Mouse (Mus musculus) CH12.LX (cell line): ENCODE measurements around the gene Maz. TPM values are rescaled to one million over a fixed set of nuclear protein-coding genes. Genes with fewer than 3 reads are reported as not detected.
A peak's percentile ranks its signal among the peaks of the same experiment; 100 is the strongest.

Experiments
- DNase-seq: peaks from one replicate; pipeline ENCODE4 v3.0.0-alpha.2; 2013; ENCODE audit errors: extremely low read depth
- H3K27ac ChIP-seq: 2 replicates; pipeline ENCODE4 v1.5.1; 2012; ENCODE audit warnings: low read depth, mild to moderate bottlenecking, control low read depth, moderate library complexity; ENCODE audit not compliant: insufficient read depth
- H3K27me3 ChIP-seq: replicated peaks from 2 replicates; pipeline ENCODE3; 2012; ENCODE audit warnings: inconsistent platforms
- H3K36me3 ChIP-seq, 2 experiments: replicated peaks in 1 of 2; 2 replicates each; pipeline versions ENCODE3 to v1.6.1; 2012; ENCODE audit warnings: inconsistent platforms in 1 of 2, low read length in 1 of 2, mild to moderate bottlenecking in 1 of 2, mixed read lengths in 1 of 2, moderate library complexity in 1 of 2; ENCODE audit not compliant: control insufficient read depth in 1 of 2, insufficient read depth in 1 of 2
- H3K4me1 ChIP-seq, 2 experiments: 2 replicates each; pipeline ENCODE4 v1.6.1; 2012; ENCODE audit warnings: inconsistent platforms in 1 of 2, moderate library complexity in 1 of 2; ENCODE audit not compliant: insufficient read depth in 2 of 2, control insufficient read depth in 1 of 2
- H3K4me2 ChIP-seq: 2 replicates; pipeline ENCODE4 v1.6.1; 2012; ENCODE audit warnings: low read depth, mild to moderate bottlenecking, control low read depth; ENCODE audit not compliant: poor library complexity, insufficient read depth, severe bottlenecking
- H3K4me3 ChIP-seq, 3 experiments: fragments of 150-350 bp in 1 of 3; sonication (generic) in 1 of 3; replicated peaks in 1 of 3; 2 replicates each; pipeline versions ENCODE3 to v1.5.1; 2011 to 2012; ENCODE audit warnings: low read depth in 2 of 3, low read length in 2 of 3, mild to moderate bottlenecking in 2 of 3, moderate library complexity in 2 of 3, control low read depth in 1 of 3, improper control_type of control experiment in 1 of 3, inconsistent platforms in 1 of 3, mixed read lengths in 1 of 3; ENCODE audit not compliant: poor library complexity in 1 of 3
- H3K79me2 ChIP-seq: replicated peaks from 2 replicates; pipeline ENCODE4 v1.6.1; 2012; ENCODE audit warnings: mild to moderate bottlenecking, moderate library complexity; ENCODE audit not compliant: control insufficient read depth, poor library complexity, insufficient read depth, severe bottlenecking; ENCODE audit errors: extremely low read depth
- H3K9ac ChIP-seq: 2 replicates; pipeline ENCODE4 v1.6.1; 2012; ENCODE audit warnings: low read depth, mild to moderate bottlenecking, control low read depth, moderate library complexity; ENCODE audit not compliant: insufficient read depth
- H3K9me3 ChIP-seq: replicated peaks from 2 replicates; pipeline ENCODE3; 2012; ENCODE audit warnings: low read length, inconsistent platforms, mixed read lengths
- CHD2 ChIP-seq: IDR thresholded peaks from 2 replicates; pipeline ENCODE4 v1.6.1; 2011; ENCODE audit warnings: low read length, improper control_type of control experiment
- E2F4 ChIP-seq: IDR thresholded peaks from 2 replicates; pipeline ENCODE4 v1.6.1; 2011; ENCODE audit warnings: low read depth, low read length, improper control_type of control experiment; ENCODE audit not compliant: insufficient replicate concordance
- ELF1 ChIP-seq: IDR thresholded peaks from 2 replicates; pipeline ENCODE4 v1.6.1; 2014; ENCODE audit warnings: low read depth, mild to moderate bottlenecking, inconsistent platforms, low read length, improper control_type of control experiment
- ETS1 ChIP-seq: conservative IDR thresholded peaks from 2 replicates; pipeline ENCODE4 v1.6.1; 2012; ENCODE audit warnings: low read depth, mild to moderate bottlenecking, inconsistent platforms, low read length, improper control_type of control experiment, moderate library complexity
- IRF4 ChIP-seq: IDR thresholded peaks from 2 replicates; pipeline ENCODE4 v1.6.1; 2014; ENCODE audit warnings: low read depth, mild to moderate bottlenecking, inconsistent platforms, low read length, improper control_type of control experiment
- JUND ChIP-seq: conservative IDR thresholded peaks from 2 replicates; pipeline ENCODE4 v1.6.1; 2011; ENCODE audit warnings: low read depth, low read length, improper control_type of control experiment
- KAT2A ChIP-seq: IDR thresholded peaks from 2 replicates; pipeline ENCODE4 v1.6.1; 2012; ENCODE audit warnings: low read length, improper control_type of control experiment, inconsistent platforms; ENCODE audit not compliant: insufficient replicate concordance
- MAFK ChIP-seq: IDR thresholded peaks from 2 replicates; pipeline ENCODE4 v1.6.1; 2011; ENCODE audit warnings: low read length, improper control_type of control experiment; ENCODE audit not compliant: insufficient replicate concordance
- MAZ ChIP-seq: IDR thresholded peaks from 2 replicates; pipeline ENCODE4 v1.6.1; 2012; ENCODE audit warnings: low read depth, mild to moderate bottlenecking, inconsistent platforms, low read length, improper control_type of control experiment, moderate library complexity
- MYC ChIP-seq: IDR thresholded peaks from 2 replicates; pipeline ENCODE4 v1.6.1; 2011; ENCODE audit warnings: low read depth, mild to moderate bottlenecking, improper control_type of control experiment, low read length
- PAX5 ChIP-seq: IDR thresholded peaks from 2 replicates; pipeline ENCODE4 v1.6.1; 2012; ENCODE audit warnings: low read length, inconsistent platforms, mixed read lengths
- POLR2A ChIP-seq: IDR thresholded peaks from 2 replicates; pipeline ENCODE4 v1.6.1; 2011; ENCODE audit warnings: low read depth, mild to moderate bottlenecking, improper control_type of control experiment, low read length
- RAD21 ChIP-seq: IDR thresholded peaks from 2 replicates; pipeline ENCODE4 v1.6.1; 2011; ENCODE audit warnings: low read depth, mild to moderate bottlenecking, low read length, improper control_type of control experiment, moderate library complexity
- TBP ChIP-seq: conservative IDR thresholded peaks from 2 replicates; pipeline ENCODE4 v1.6.1; 2011; ENCODE audit warnings: low read depth, low read length, improper control_type of control experiment
- TCF12 ChIP-seq: IDR thresholded peaks from 2 replicates; pipeline ENCODE4 v1.6.1; 2014; ENCODE audit warnings: low read depth, mild to moderate bottlenecking, inconsistent platforms, low read length, improper control_type of control experiment
- USF2 ChIP-seq: conservative IDR thresholded peaks from 2 replicates; pipeline ENCODE4 v1.6.1; 2011; ENCODE audit warnings: low read depth, low read length, improper control_type of control experiment
- ZKSCAN1 ChIP-seq: IDR thresholded peaks from 2 replicates; pipeline ENCODE4 v1.6.1; 2012; ENCODE audit warnings: low read depth, inconsistent platforms, low read length, improper control_type of control experiment, borderline replicate concordance
- ZNF384 ChIP-seq: IDR thresholded peaks from 2 replicates; pipeline ENCODE4 v1.6.1; 2012; ENCODE audit warnings: low read depth, low read length, improper control_type of control experiment, inconsistent platforms
- dilution Hi-C: fragments of 300-500 bp; cut with MboI; formaldehyde crosslinking; loops from 2 replicates; pipeline ENCODE4 v1.14.3; 2020; ENCODE audit warnings: low sequenced_read_pairs; ENCODE audit not compliant: extremely low pct_unique_long_range_greater_than_20kb, extremely low pct_ligation_motif_present
- in situ Hi-C: fragments of 300-500 bp; cut with MboI; formaldehyde crosslinking; loops from 3 replicates; pipeline ENCODE4 v1.14.3; 2019; ENCODE audit warnings: low sequenced_read_pairs, low pct_ligation_motif_present, low pct_unique_long_range_greater_than_20kb, mixed read lengths
- polyA plus RNA-seq: library from polyadenylated mRNA; unstranded; fragments of >175 nt; gene quantifications from 2 replicates; pipeline ENCODE4 v1.2.1, GENCODE M21; 2012; ENCODE audit warnings: low read depth; ENCODE audit not compliant: insufficient read length
- total RNA-seq, 2 experiments: library from RNA; depleted of rRNA; stranded (reverse); fragments of 300-350 nt in 1 of 2; fragments of >200 nt in 1 of 2; gene quantifications; 2 replicates each; pipeline ENCODE4 v1.2.3; 2012 to 2014

Gene Maz
- total and polyA plus RNA-seq, 3 experiments: 87.0 to 219 (median 91.2) TPM

DNA sequence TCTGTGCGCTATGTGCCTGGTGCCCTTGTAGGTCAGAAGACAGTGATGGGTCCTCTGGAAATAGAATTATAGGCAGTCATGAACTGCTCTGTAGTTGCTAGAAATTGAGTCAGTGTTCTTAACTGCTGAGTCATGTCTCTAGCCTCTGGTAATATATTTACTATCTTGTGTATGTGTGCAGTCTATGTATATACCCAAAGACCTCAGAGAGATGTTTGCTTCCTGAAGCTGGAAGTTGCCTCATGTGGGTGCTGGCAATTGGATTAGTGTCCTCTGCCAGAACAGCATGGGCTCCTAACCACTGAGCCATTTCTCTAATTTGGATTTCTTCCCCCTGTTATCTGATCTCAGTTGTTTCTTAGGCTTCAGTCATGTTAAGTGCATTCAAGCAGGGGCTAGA, 3.3 kb upstream of the Maz start:
- dilution Hi-C loops: no loop called here
- H3K4me1 ChIP-seq: peaks cover 3 to 11% of the 10 kb centered on the region in 2 experiments; a peak in 3 of 4 replicates
- H3K79me2 ChIP-seq: peaks cover 3% of the 10 kb centered on the region; the same call in 1 of the 2 replicates
- H3K4me3 ChIP-seq: no peak overlapping the region
- in situ Hi-C loops: no loop called here
- no peaks in the 10 kb centered on the region for H3K27me3 ChIP-seq
- H3K36me3 ChIP-seq: peaks cover 56 to 77% of the 10 kb centered on the region in 2 experiments
- no peak overlapping the region for H3K4me2 ChIP-seq
- DNase-seq: no peak
- no peak for TF ChIP-seq RAD21
- TF ChIP-seq ELF1: no peak
- TF ChIP-seq, all 38 proteins: peak for 0
- Histone ChIP-seq H3K9ac (no peak overlapping the region), H3K9me3 (no peaks in the 10 kb centered on the region), H3K27ac (0 out of 2 replicates have a peak overlapping the region, but pooled peaks have one; percentile 12)

GRCm38 (mm10) chr7:127027885-127028284, 1.0 kb upstream of the Maz start:
- TF ChIP-seq PAX5 (no peak), ELF1 (no peak), TCF12 (no peak), POLR2A (no peak), CHD2 (no peak), ZNF384 (no peak), ZKSCAN1 (no peak), ETS1 (no peak), MAZ (no peak), KAT2A (no peak), E2F4 (no peak), IRF4 (no peak), USF2 (no peak), MYC (no peak), JUND (no peak), MAFK (no peak), TBP (no peak)
- H3K4me2 ChIP-seq: peak overlapping the region; percentile 72
- H3K36me3 ChIP-seq: peaks cover 47 to 74% of the 10 kb centered on the region in 2 experiments
- peaks cover 14 to 23% of the 10 kb centered on the region in 2 experiments for H3K4me1 ChIP-seq
- H3K9me3 ChIP-seq: no peaks in the 10 kb centered on the region
- H3K9ac ChIP-seq: peak overlapping the region; percentile 87
- in situ Hi-C loops (no loop called here), dilution Hi-C loops (no loop called here)
- H3K79me2 ChIP-seq: peaks cover 22% of the 10 kb centered on the region
- peak overlapping the region; percentile 58 to 80 (median 71) for H3K4me3 ChIP-seq
- peak overlapping the region; percentile 84 for H3K27ac ChIP-seq
- DNase-seq: no peak
- H3K27me3 ChIP-seq: no peaks in the 10 kb centered on the region
